12 mouse cellular contexts compared by ENCODE assay signal in the genomic region with DNA sequence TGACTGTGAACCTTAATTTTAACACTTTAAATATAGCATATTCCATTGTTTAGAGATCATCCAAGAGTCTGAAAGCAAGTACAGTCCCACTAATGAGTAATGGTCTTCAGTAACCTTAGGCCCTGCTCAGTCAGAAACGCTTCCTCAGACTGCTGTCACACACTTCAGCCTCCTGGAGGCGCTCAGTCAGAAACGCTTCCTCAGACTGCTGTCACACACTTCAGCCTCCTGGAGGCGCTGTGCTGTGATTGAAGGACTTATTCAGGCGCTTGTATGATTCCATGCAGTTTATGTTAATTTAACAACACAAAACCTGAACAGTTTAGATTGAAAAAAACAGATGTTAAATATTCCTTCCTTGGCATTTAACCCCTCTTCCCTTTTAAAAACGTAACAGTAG. TPM values are rescaled to one million over a fixed set of nuclear protein-coding genes. Genes with fewer than 3 reads are reported as not detected.
A peak's percentile ranks its signal among the peaks of the same experiment; 100 is the strongest.
DNase-seq lines count a peak whose midpoint lies in the region; ATAC-seq and TF ChIP-seq lines count a peak whose summit lies in the region.
"Had no signal": no experiment of that assay in that cellular context is flagged by ENCODE, and none has a peak within 500 bp of the region (broad histone marks: within the 10 kb centered on the region; RNA-seq: fewer than 3 reads in every experiment).

No protein-coding gene starts in this region.

- no peak for ATAC-seq in midbrain, embryonic 14.5 days (ENCODE audit: low FRiP score, low TSS enrichment)
- no peak for ATAC-seq in midbrain, embryonic 16.5 days
- ATAC-seq in hindbrain, embryonic 13.5 days (ENCODE audit: low FRiP score), result no peak
- ATAC-seq: intestine, embryonic 15.5 days had no signal

- no peaks in the 10 kb centered on the region for H3K4me1 ChIP-seq in midbrain, embryonic 14.5 days (ENCODE audit: control insufficient read depth, insufficient read depth, low read length)
- no peaks in the 10 kb centered on the region for H3K4me1 ChIP-seq in midbrain, embryonic 16.5 days (ENCODE audit: control insufficient read depth, insufficient read depth, low read length)
- H3K4me1 ChIP-seq in hindbrain, embryonic 13.5 days (replicated peaks), result no peaks in the 10 kb centered on the region
- H3K4me1 ChIP-seq: intestine, embryonic 15.5 days; neural tube, embryonic 13.5 days had no signal

- H3K27me3 ChIP-seq in midbrain, embryonic 14.5 days (ENCODE audit: control insufficient read depth, insufficient read depth, low read length), result no peaks in the 10 kb centered on the region
- H3K27me3 ChIP-seq in midbrain, embryonic 16.5 days (ENCODE audit: control insufficient read depth, insufficient read depth, low read depth, low read length), result no peaks in the 10 kb centered on the region
- no peaks in the 10 kb centered on the region for H3K27me3 ChIP-seq in hindbrain, embryonic 13.5 days
- H3K27me3 ChIP-seq: intestine, embryonic 15.5 days; neural tube, embryonic 13.5 days had no signal

- H3K9me3 ChIP-seq in midbrain, embryonic 14.5 days (ENCODE audit: control insufficient read depth, low read length), result no peaks in the 10 kb centered on the region
- no peaks in the 10 kb centered on the region for H3K9me3 ChIP-seq in midbrain, embryonic 16.5 days (replicated peaks; ENCODE audit: control insufficient read depth, low read length, poor library complexity, severe bottlenecking)
- no peaks in the 10 kb centered on the region for H3K9me3 ChIP-seq in hindbrain, embryonic 13.5 days
- H3K9me3 ChIP-seq: intestine, embryonic 15.5 days; neural tube, embryonic 13.5 days had no signal

- no peak for TF ChIP-seq POLR2A in brain, embryonic 14.5 days (IDR thresholded peaks at IDR 0.05; ENCODE audit: borderline replicate concordance, extremely low read depth, insufficient read depth, insufficient read length, poor library complexity, severe bottlenecking)

- H3K4me3 ChIP-seq in midbrain, embryonic 14.5 days (replicated peaks; ENCODE audit: low read depth, low read length), result no peak overlapping the region
- no peak overlapping the region for H3K4me3 ChIP-seq in midbrain, embryonic 16.5 days (ENCODE audit: low read depth, low read length)
- H3K4me3 ChIP-seq in hindbrain, embryonic 13.5 days, result no peak overlapping the region
- H3K4me3 ChIP-seq: intestine, embryonic 15.5 days; neural tube, embryonic 13.5 days had no signal

- peak; percentile 34; the same call in 1 of the 2 replicates for TF ChIP-seq CTCF in brain, embryonic 14.5 days (IDR thresholded peaks at IDR 0.05; ENCODE audit: borderline replicate concordance, extremely low read depth, insufficient read depth, insufficient read length)

- no peak overlapping the region for H3K4me2 ChIP-seq in midbrain, embryonic 14.5 days (ENCODE audit: low read length)
- no peak overlapping the region for H3K4me2 ChIP-seq in midbrain, embryonic 16.5 days (ENCODE audit: low read length)
- H3K4me2 ChIP-seq in hindbrain, embryonic 13.5 days, result no peak overlapping the region
- H3K4me2 ChIP-seq: intestine, embryonic 15.5 days; neural tube, embryonic 13.5 days had no signal

- H3K27ac ChIP-seq in midbrain, embryonic 14.5 days (replicated peaks; ENCODE audit: low read depth, low read length), result no peak overlapping the region
- H3K27ac ChIP-seq in midbrain, embryonic 16.5 days (ENCODE audit: low read length), result no peak overlapping the region
- no peak overlapping the region for H3K27ac ChIP-seq in hindbrain, embryonic 13.5 days
- H3K27ac ChIP-seq: intestine, embryonic 15.5 days; neural tube, embryonic 13.5 days had no signal

- 73% methylated on average over 6 of the region's 6 CpGs for WGBS in midbrain, embryonic 14.5 days
- 79% methylated on average over 6 of the region's 6 CpGs for WGBS in midbrain, embryonic 16.5 days
- 77% methylated on average over 6 of the region's 6 CpGs for WGBS in hindbrain, embryonic 13.5 days

- H3K36me3 ChIP-seq in midbrain, embryonic 14.5 days (ENCODE audit: control insufficient read depth, insufficient read depth, low read length), result peaks cover 86% of the 10 kb centered on the region
- peaks cover 61% of the 10 kb centered on the region for H3K36me3 ChIP-seq in midbrain, embryonic 16.5 days (ENCODE audit: control insufficient read depth, insufficient read depth, low read length)
- peaks cover 84% of the 10 kb centered on the region for H3K36me3 ChIP-seq in hindbrain, embryonic 13.5 days

- DNase-seq in embryo, embryonic 10 days (ENCODE audit: low spot score), result peak; percentile 31
- DNase-seq in embryo, embryonic 9.5 days (ENCODE audit: extremely low spot score), result no peak
- peak; percentile 41 for DNase-seq in midbrain, embryonic 14.5 days
- no peak for DNase-seq in brain, embryonic 14.5 days (ENCODE audit: low read depth)
- DNase-seq in retina, embryonic 14.5 days (ENCODE audit: low spot score), result peak; percentile 64
- DNase-seq in cerebellum, adult 9-11 months, result no peak
- DNase-seq: gastrocnemius, postnatal 10 days; thymus, adult 18-20 months had no signal

- no peak overlapping the region for H3K9ac ChIP-seq in midbrain, embryonic 14.5 days (replicated peaks; ENCODE audit: low read length)
- no peak overlapping the region for H3K9ac ChIP-seq in midbrain, embryonic 16.5 days (ENCODE audit: low read depth, low read length)
- no peak overlapping the region for H3K9ac ChIP-seq in hindbrain, embryonic 13.5 days
- H3K9ac ChIP-seq: intestine, embryonic 15.5 days; neural tube, embryonic 13.5 days had no signal

RNA-seq across cellular contexts. Expression of a gene that starts 6.0 kb away (rescaled TPM):
- polyA plus RNA-seq in midbrain, embryonic 14.5 days (2014; fragmentation: Nextera tagmentation; extraction: Ambion mirVana), result not detected in 2 replicates
- 0.47 TPM in 1 of 2 replicates, not detected in the other for polyA plus RNA-seq in midbrain, embryonic 16.5 days (2015; fragmentation: Nextera tagmentation; extraction: Ambion mirVana)
- polyA plus RNA-seq in brain, embryonic 14.5 days (2012; rRNA removed), result 1.9 and 2.9 TPM in 2 replicates
- polyA plus RNA-seq in hindbrain, embryonic 13.5 days (2015; fragmentation: Nextera tagmentation; extraction: Ambion mirVana), result 0.52 TPM in 1 of 2 replicates, not detected in the other
- polyA plus RNA-seq: intestine, embryonic 15.5 days had no signal

RNA-seq across cellular contexts. Expression of a gene that starts 16.5 kb away (rescaled TPM):
- polyA plus RNA-seq in midbrain, embryonic 14.5 days (2014; fragmentation: Nextera tagmentation; extraction: Ambion mirVana), result 317 and 387 TPM in 2 replicates
- polyA plus RNA-seq in midbrain, embryonic 16.5 days (2015; fragmentation: Nextera tagmentation; extraction: Ambion mirVana), result 313 and 356 TPM in 2 replicates
- polyA plus RNA-seq in brain, embryonic 14.5 days (2012; rRNA removed), result 331 and 433 TPM in 2 replicates
- 359 and 370 TPM in 2 replicates for polyA plus RNA-seq in hindbrain, embryonic 13.5 days (2015; fragmentation: Nextera tagmentation; extraction: Ambion mirVana)

RNA-seq across cellular contexts. Expression of a gene that starts 17.7 kb away (rescaled TPM):
- polyA plus RNA-seq in midbrain, embryonic 14.5 days (2014; fragmentation: Nextera tagmentation; extraction: Ambion mirVana), result 22.8 and 25.5 TPM in 2 replicates
- 24.1 and 25.6 TPM in 2 replicates for polyA plus RNA-seq in midbrain, embryonic 16.5 days (2015; fragmentation: Nextera tagmentation; extraction: Ambion mirVana)
- 18.0 and 21.2 TPM in 2 replicates for polyA plus RNA-seq in brain, embryonic 14.5 days (2012; rRNA removed)
- 25.7 and 28.0 TPM in 2 replicates for polyA plus RNA-seq in hindbrain, embryonic 13.5 days (2015; fragmentation: Nextera tagmentation; extraction: Ambion mirVana)

RNA-seq across cellular contexts. Expression of a gene that starts 23.5 kb away (rescaled TPM):
- polyA plus RNA-seq in midbrain, embryonic 14.5 days (2014; fragmentation: Nextera tagmentation; extraction: Ambion mirVana), result 68.7 and 109 TPM in 2 replicates
- 93.6 and 100 TPM in 2 replicates for polyA plus RNA-seq in midbrain, embryonic 16.5 days (2015; fragmentation: Nextera tagmentation; extraction: Ambion mirVana)
- polyA plus RNA-seq in brain, embryonic 14.5 days (2012; rRNA removed), result 71.4 and 72.1 TPM in 2 replicates
- polyA plus RNA-seq in hindbrain, embryonic 13.5 days (2015; fragmentation: Nextera tagmentation; extraction: Ambion mirVana), result 110 and 114 TPM in 2 replicates

RNA-seq across cellular contexts. Expression of a gene that starts 49.4 kb away (rescaled TPM):
- 480 and 559 TPM in 2 replicates for polyA plus RNA-seq in midbrain, embryonic 14.5 days (2014; fragmentation: Nextera tagmentation; extraction: Ambion mirVana)
- 280 and 327 TPM in 2 replicates for polyA plus RNA-seq in midbrain, embryonic 16.5 days (2015; fragmentation: Nextera tagmentation; extraction: Ambion mirVana)
- 175 and 203 TPM in 2 replicates for polyA plus RNA-seq in brain, embryonic 14.5 days (2012; rRNA removed)
- polyA plus RNA-seq in hindbrain, embryonic 13.5 days (2015; fragmentation: Nextera tagmentation; extraction: Ambion mirVana), result 479 and 486 TPM in 2 replicates

Comparison
In these comparisons a context has a peak if more than half of its experiments do, and no peak if none do; other contexts are left out.
1. DNase-seq: peak in embryo, embryonic 10 days (single experiment), midbrain, embryonic 14.5 days (single experiment) and retina, embryonic 14.5 days (single experiment); none in embryo, embryonic 9.5 days (single experiment), brain, embryonic 14.5 days (single experiment) and cerebellum, adult 9-11 months (single experiment).